Mouse (Mus musculus) embryo, embryonic 10.5 days (tissue): ENCODE data around the gene Ankrd66.
A peak's percentile ranks its signal among the peaks of the same experiment; 100 is the strongest.
"Not testable (repeated sequence)": the region's sequence is repeated elsewhere in the genome, so short reads cannot be mapped to it uniquely, and the experiment has no call there.

ENCODE experiments used
- DNase-seq: peaks from one replicate; pipeline ENCODE4 v3.0.0-alpha.2; 2015; ENCODE audit warnings: low spot score

The Ankrd66 gene

DNA sequence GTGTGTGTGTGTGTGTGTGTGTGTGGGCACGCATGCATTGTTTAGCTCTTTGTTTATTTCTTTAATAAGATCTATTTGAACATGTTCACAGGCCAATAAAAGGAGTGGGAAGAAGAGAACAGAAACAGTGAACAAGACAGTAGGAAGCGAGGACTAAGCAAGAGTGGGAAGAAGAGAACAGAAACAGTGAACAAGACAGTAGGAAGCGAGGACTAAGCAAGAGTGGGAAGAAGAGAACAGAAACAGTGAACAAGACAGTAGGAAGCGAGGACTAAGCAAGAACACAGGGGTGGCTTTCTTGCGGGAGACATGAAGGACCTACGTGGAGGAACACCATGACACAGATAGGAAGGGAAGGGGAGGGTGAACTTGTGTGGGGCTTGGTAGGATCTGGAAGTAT is 6.6 kb downstream of the Ankrd66 start:
- DNase-seq: not testable (repeated sequence)

DNA sequence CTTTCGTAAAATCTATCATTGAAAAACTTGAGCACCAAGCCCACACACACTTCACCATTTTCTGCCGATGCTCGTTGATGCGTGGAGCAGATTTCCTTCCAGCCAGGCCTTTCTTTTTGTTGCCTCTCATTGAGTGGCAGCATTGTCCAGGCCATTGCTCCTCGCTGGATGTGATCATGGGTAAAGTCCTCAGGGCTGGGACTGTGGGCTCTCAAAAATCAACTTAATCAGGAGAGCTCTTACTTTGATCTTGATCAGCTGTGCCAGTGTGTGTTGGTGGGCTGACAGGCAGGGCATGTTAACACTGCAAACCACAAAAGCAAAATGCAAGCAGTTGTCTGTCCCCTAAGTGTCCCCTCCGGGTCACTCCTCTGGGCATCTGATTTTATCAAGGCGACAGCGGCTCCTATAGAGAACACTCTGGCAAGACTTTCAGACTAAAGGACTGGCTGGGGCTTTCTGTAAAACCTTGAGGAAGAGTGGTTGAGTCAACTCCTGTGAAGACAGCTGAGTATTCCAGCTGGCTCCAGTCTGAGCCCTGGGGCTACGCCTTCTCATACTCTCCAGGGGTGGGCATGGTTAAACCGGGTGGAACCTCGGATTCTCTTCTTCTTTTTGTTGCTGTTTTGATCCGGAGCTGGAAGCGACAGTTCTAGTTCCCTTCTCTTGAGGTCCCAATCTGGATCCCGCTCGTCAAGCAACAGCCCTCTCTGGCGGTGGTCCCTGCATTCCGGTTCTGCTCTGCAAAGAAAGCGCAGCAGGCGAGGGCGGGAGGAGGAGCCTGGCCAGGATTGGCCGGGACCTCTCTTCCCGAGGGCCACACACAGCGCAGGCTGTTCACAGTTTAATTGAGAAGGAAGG is 8.8 kb downstream of the Ankrd66 start:
- DNase-seq: peak; percentile 85

DNA sequence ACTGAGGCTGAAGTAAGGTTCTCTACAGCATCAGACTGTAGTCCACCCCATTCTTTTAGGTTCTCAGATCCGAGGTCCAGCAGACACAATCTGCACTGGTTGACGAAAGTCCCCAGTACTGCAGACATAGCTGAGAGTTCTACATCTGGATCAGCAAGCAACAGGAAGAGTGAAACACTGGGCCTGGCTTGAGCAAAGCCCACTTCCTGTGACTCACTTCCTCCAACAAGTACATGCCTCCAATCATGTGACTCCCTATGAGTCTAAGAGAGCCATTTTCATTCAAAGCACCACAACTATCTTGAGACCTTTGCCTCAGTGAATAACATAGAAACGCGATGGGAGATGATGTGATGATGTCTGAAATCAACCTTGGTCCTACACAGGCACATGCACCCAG is 12.2 kb downstream of the Ankrd66 start:
- no peak for DNase-seq

DNA sequence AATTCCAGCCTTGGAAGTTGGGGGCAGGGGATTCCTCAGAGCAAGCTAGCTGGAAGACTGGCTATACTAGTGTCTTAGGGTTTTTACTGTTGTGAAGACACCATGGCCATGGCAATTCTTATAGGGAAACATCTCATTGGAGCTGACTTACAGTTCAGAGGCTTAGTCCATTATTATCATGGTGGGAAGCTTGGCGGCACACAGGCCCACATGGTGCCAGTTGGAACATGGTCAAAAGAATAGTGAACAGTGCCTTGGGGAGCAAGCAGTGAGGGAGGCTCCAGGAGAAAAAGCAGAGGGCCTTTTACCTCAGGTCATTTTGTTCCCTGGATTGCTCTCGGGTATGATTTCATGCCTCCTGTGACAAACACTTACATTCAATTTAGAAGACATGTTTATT is 12.9 kb downstream of the Ankrd66 start:
- no peak for DNase-seq

DNA sequence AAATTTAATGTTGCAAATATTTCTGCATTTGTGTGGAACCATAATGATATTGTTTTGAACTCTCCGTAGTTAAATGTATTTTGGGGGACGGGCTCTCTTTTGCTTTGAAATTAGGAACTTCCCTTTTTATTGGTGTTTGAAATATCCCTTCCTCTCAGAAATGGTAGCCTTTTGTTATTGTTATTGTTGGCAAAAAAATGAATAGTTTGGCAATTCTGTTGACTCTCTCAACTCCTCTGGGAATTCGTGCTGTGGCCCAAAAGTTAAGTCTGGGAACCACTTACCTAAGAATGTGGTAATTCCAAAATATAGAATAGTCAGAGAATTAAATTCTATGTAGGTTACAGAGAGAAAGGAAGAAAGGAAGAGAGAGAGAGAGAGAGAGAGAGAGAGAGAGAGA is 23.3 kb downstream of the Ankrd66 start:
- no peak for DNase-seq

DNA sequence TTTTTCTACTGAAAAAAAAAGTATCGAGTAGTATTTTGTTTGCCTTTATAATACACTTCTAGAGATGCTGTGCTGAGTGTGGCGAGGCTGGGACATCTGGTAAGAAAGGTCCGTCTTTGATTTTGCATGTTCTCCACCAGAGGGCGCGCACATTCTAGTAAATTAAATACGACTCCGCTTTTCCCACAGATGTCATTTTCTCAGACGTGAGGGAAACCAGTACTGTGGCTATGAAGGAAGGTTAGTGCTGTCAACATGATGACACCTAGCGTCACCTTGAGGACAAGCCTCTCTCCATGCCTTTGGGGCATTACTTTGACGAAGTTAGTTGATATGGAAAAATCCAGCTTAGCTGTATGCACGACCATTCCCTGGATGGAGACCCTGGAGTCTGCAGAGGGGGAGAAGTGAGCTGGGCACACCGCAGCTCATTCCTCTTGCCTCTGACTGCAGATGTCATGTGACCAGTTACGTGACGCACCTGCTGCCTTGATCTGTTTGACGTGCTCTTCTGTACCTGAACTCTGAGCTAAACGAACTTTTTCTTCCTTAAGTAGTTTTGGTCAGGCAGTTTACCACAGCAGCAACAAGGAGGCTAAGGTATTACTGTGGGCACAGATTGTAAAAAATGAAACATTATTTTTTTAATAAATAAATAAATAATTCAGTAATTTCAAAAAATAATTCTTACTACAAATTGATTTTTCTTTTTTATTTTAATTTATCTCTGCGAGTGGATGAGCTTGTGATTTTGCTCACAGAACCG is 24.6 kb downstream of the Ankrd66 start:
- DNase-seq: peak; percentile 91

DNA sequence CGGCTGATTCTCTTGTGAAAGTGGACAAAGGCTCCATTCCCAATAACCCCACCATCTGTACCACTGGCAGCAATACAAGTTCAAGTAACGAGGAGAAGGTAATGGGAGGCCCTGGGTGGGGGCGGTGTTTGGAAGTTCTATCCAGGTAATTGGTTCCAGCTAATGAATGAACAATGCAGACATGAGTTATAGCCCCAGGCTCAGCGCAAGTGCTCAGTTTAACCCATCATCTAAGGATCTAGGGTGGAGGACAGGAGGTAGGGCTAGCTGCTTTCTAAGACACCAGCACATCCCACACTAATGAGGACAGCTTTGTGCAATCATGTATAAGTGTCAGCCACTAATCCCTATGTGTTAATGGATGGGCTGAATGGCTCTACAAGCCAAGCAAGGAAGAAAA is 32.7 kb downstream of the Ankrd66 start:
- DNase-seq: no peak

- DNase-seq: no peak
Measured at GRCm38 (mm10) chr17:43504594-43504934, 38.9 kb downstream of the Ankrd66 start.

- no peak for DNase-seq
Measured at GRCm38 (mm10) chr17:43503861-43504593, 39.4 kb downstream of the Ankrd66 start.

GRCm38 (mm10) chr17:43502592-43502991 is 40.8 kb downstream of the Ankrd66 start, which contains the start of gene Mep1a:
Mep1a (minus strand) TSS chr17:43502812.
- DNase-seq: no peak

DNA sequence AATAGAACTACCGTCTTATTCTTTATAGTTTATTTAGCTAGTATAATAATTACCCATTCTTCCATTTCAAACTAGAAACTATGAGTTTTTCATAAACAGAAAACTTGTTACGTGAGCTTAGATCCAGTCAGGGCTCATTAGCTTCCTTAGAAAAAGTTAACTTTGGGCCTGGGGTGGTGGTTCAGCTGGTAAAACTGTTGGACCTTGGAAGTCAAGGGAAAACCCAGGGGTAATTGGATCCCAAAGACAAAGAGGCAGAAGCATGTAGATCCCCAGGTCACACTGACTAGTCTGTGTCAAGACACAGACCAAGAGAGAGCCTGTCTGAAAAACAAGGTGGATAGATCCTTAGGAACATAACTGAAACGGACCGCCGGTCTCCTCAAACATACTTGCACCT is 41.8 kb downstream of the Ankrd66 start:
- DNase-seq: no peak

- no peak for DNase-seq
Measured at GRCm38 (mm10) chr17:43501223-43501622, 42.2 kb downstream of the Ankrd66 start.

DNA sequence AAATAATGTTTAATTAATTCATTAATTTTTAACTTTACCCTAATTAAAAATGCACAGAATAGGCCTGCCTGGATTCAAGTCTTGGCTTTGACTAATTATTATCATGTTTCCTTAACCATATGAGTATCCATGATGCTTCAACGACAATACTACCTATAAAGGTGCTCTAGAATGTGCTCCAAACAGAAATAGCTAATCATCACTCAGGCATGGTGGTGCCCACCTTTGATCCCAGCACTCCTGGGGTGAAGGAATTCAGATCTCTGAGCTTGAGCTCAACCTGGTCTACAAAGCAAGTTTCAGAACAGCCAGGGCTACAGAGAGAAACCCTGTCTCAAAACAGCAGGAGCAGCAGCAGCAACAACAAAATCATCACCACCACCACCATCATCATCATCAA is 42.9 kb downstream of the Ankrd66 start:
- DNase-seq: no peak

- no peak for DNase-seq
Measured at GRCm38 (mm10) chr17:43497521-43497920, 45.9 kb downstream of the Ankrd66 start.

DNA sequence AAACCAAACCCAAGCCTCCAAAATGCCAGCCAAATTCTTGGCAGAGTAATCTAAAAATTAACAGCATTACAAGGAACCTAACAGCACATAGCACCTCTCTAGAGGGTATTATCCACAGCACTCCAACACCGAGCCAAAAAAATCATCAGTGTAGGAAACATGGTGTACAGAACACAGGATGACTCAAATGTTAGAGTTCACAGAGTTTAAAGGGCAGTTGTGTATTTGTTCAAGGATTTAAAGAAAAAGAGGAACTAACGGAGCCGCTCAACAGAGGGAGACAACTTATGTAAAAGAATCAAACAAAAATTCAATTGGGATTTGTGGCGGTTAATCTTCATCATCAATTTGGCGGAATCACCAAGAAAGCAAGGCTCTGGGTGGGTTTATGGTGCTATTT is 47.9 kb downstream of the Ankrd66 start:
- no peak for DNase-seq

DNA sequence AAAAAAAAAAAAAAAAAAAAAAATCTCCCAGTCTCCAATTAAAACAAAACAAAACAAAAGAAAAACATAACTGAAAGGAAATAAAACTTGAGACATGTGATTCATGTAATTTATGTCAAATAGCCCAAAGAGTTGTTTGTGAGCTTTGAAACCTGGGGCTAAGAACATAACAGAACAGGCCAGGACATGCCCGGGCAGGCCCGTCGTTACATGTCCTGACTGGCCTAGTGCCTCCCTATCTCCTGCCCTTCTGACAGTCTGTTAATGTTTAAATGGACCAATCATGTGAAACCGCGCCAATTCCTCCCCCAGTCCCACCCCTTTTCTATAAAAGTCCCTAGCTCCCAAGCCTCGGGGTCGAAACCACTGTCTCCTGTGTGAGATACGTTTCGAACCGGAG is 53.1 kb downstream of the Ankrd66 start:
- DNase-seq: not testable (repeated sequence)

GRCm38 (mm10) chr17:43488439-43489151 is 54.8 kb downstream of the Ankrd66 start:
- DNase-seq: no peak

DNA sequence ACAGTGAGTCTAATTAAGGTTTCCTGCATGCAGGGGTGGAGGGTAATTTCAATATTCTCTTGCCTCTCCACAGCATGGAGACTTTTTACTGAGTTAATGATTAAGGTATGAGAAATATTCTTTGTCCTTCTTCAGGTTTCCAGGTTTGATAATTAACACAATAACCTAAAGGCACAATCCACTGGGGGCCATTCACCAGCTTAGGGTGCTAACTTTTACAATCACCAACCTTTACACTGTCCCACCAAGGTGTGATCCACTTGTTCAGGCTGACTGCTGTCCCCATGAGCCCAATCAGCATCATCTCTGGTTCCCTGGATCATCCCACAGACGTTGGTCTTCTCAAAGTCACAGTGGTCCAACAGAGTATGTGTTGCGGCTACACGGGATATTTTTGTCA is 57.5 kb downstream of the Ankrd66 start:
- DNase-seq: no peak
